Mouse (Mus musculus): Measurements from ENCODE around the gene Ccdc136.
"Not testable (repeated sequence)": the region's sequence is repeated elsewhere in the genome, so short reads cannot be mapped to it uniquely, and the experiment has no call there.

Gene Ccdc136

GRCm38 (mm10) chr6:29395910-29396713 lies at the start of gene Ccdc136:
TSS of gene Ccdc136 (plus strand) at chr6:29396309.
- DNase-seq (ENCODE audit: low spot score), result peak; percentile 63

- not testable (repeated sequence) for DNase-seq (ENCODE audit: low spot score)
These were observed 49.6 kb upstream of the Ccdc136 start for GRCm38 (mm10) chr6:29346512-29346911.

- DNase-seq (ENCODE audit: low spot score), result no peak
These were observed 48.9 kb upstream of the Ccdc136 start for GRCm38 (mm10) chr6:29347189-29347588.

GRCm38 (mm10) chr6:29347665-29348370 lies 48.3 kb upstream of the Ccdc136 start, which contains the start of gene Calu:
TSS of gene Calu (plus strand) at chr6:29348069.
- peak; percentile 100 for DNase-seq (ENCODE audit: low spot score)

GRCm38 (mm10) chr6:29348371-29348724 lies 47.8 kb upstream of the Ccdc136 start:
- no peak for DNase-seq (ENCODE audit: low spot score)

- DNase-seq (ENCODE audit: low spot score), result no peak
These were observed 44.5 kb upstream of the Ccdc136 start for GRCm38 (mm10) chr6:29351613-29352012.

- DNase-seq (ENCODE audit: low spot score), result no peak
These were observed 43.3 kb upstream of the Ccdc136 start for GRCm38 (mm10) chr6:29352816-29353215.

- no peak for DNase-seq (ENCODE audit: low spot score)
These were observed 36.7 kb upstream of the Ccdc136 start for GRCm38 (mm10) chr6:29359386-29359785.

GRCm38 (mm10) chr6:29360211-29360610 lies 35.9 kb upstream of the Ccdc136 start:
- no peak for DNase-seq (ENCODE audit: low spot score)

- DNase-seq (ENCODE audit: low spot score), result no peak
These were observed 33.6 kb upstream of the Ccdc136 start for GRCm38 (mm10) chr6:29362246-29363128.

GRCm38 (mm10) chr6:29363129-29363515 lies 33.0 kb upstream of the Ccdc136 start:
- DNase-seq (ENCODE audit: low spot score), result no peak

- DNase-seq (ENCODE audit: low spot score), result no peak
These were observed 30.8 kb upstream of the Ccdc136 start for GRCm38 (mm10) chr6:29365277-29365676.

GRCm38 (mm10) chr6:29377386-29377785 lies 18.7 kb upstream of the Ccdc136 start:
- DNase-seq (ENCODE audit: low spot score), result no peak

- no peak for DNase-seq (ENCODE audit: low spot score)
These were observed 17.4 kb upstream of the Ccdc136 start for GRCm38 (mm10) chr6:29378678-29379077.

GRCm38 (mm10) chr6:29379954-29380353 lies 16.2 kb upstream of the Ccdc136 start:
- no peak for DNase-seq (ENCODE audit: low spot score)

- DNase-seq (ENCODE audit: low spot score), result no peak
These were observed 13.7 kb upstream of the Ccdc136 start for GRCm38 (mm10) chr6:29382442-29382841.

GRCm38 (mm10) chr6:29388052-29388518 lies 8.0 kb upstream of the Ccdc136 start, which contains the start of gene Opn1sw:
TSS of gene Opn1sw (minus strand) at chr6:29388468.
- DNase-seq (ENCODE audit: low spot score), result peak; percentile 11

GRCm38 (mm10) chr6:29388606-29389080 lies 7.5 kb upstream of the Ccdc136 start:
- DNase-seq (ENCODE audit: low spot score), result peak; percentile 84

- DNase-seq (ENCODE audit: low spot score), result no peak
These were observed 6.7 kb upstream of the Ccdc136 start for GRCm38 (mm10) chr6:29389425-29389824.

GRCm38 (mm10) chr6:29390500-29390899 lies 5.6 kb upstream of the Ccdc136 start:
- not testable (repeated sequence) for DNase-seq (ENCODE audit: low spot score)

GRCm38 (mm10) chr6:29391241-29391640 lies 4.9 kb upstream of the Ccdc136 start:
- DNase-seq (ENCODE audit: low spot score), result not testable (repeated sequence)

GRCm38 (mm10) chr6:29391802-29392201 lies 4.3 kb upstream of the Ccdc136 start:
- no peak for DNase-seq (ENCODE audit: low spot score)
